Mouse (Mus musculus): ENCODE data around the gene Stk17b. TPM values are rescaled to one million over a fixed set of nuclear protein-coding genes. Genes with fewer than 3 reads are reported as not detected.
A peak's percentile ranks its signal among the peaks of the same experiment; 100 is the strongest.
"Not testable (repeated sequence)": the region's sequence is repeated elsewhere in the genome, so short reads cannot be mapped to it uniquely, and the experiment has no call there.

The Stk17b gene
- total and polyA plus RNA-seq, 3 experiments, result 6.4 to 8.0 TPM; not detected in 1

- peak; percentile 78 for DNase-seq (ENCODE audit: low read depth, low spot score)
- H3K4me3 ChIP-seq (ENCODE audit: control insufficient read depth in 1 of 2, insufficient read depth in 1 of 2, low read depth in 2 of 2, low read length in 2 of 2), result no peak overlapping the region
- no peak overlapping the region for H3K27ac ChIP-seq (ENCODE audit: control insufficient read depth, low read depth, low read length)
- H3K4me1 ChIP-seq (ENCODE audit: control insufficient read depth in 1 of 2, insufficient read depth in 2 of 2, low read length in 2 of 2), result no peaks in the 10 kb centered on the region
- H3K79me2 ChIP-seq (ENCODE audit: control insufficient read depth, insufficient read depth, low read length, poor library complexity), result no peaks in the 10 kb centered on the region
- TF ChIP-seq USF2 (IDR thresholded peaks at IDR 0.05; ENCODE audit: borderline replicate concordance in 1 of 2, insufficient read depth in 1 of 2, low read depth in 1 of 2, low read length in 2 of 2) (no peak), GATA1 (IDR thresholded peaks at IDR 0.05; ENCODE audit: low read depth, low read length) (no peak), CHD1 (IDR thresholded peaks at IDR 0.05; ENCODE audit: low read depth, low read length) (no peak), MAFK (IDR thresholded peaks at IDR 0.05; ENCODE audit: borderline replicate concordance, low read depth, low read length) (no peak), POLR2AphosphoS5 (IDR thresholded peaks at IDR 0.05; ENCODE audit: borderline replicate concordance, low read depth, low read length) (no peak), USF1 (IDR thresholded peaks at IDR 0.05; ENCODE audit: low read depth, low read length) (no peak), POLR2AphosphoS2 (IDR thresholded peaks at IDR 0.05; ENCODE audit: low read length) (no peak), MAX (IDR thresholded peaks at IDR 0.05; ENCODE audit: low read length) (no peak), SMC3 (IDR thresholded peaks at IDR 0.05; ENCODE audit: low read depth, low read length) (peak; percentile 90), RAD21 (IDR thresholded peaks at IDR 0.05; ENCODE audit: low read depth, low read length) (peak; percentile 89), CHD2 (IDR thresholded peaks at IDR 0.05; ENCODE audit: low read length) (no peak), ZC3H11A (IDR thresholded peaks at IDR 0.05; ENCODE audit: low read depth, low read length) (peak; percentile 90), ELF1 (IDR thresholded peaks at IDR 0.05; ENCODE audit: low read depth, low read length) (no peak), TCF12 (IDR thresholded peaks at IDR 0.05; ENCODE audit: low read depth, low read length) (no peak), CTCF (IDR thresholded peaks at IDR 0.05 in 2 of 3, conservative IDR thresholded peaks at IDR 0.05 in 1 of 3; ENCODE audit: control insufficient read depth in 1 of 3, insufficient read depth in 1 of 3, low read depth in 2 of 3, low read length in 3 of 3, poor library complexity in 1 of 3, severe bottlenecking in 1 of 3) (peak in 2 of 3 experiments; percentile 62 to 79; a peak in 4 of 6 replicates), RCOR1 (IDR thresholded peaks at IDR 0.05; ENCODE audit: low read depth, low read length) (no peak), MAZ (IDR thresholded peaks at IDR 0.05; ENCODE audit: low read depth, low read length) (no peak), ZNF384 (IDR thresholded peaks at IDR 0.05; ENCODE audit: low read depth, low read length) (no peak), POLR2A (IDR thresholded peaks at IDR 0.05; ENCODE audit: control insufficient read depth in 1 of 2, insufficient read depth in 1 of 2, low read depth in 1 of 2, low read length in 2 of 2, poor library complexity in 1 of 2) (no peak), BHLHE40 (IDR thresholded peaks at IDR 0.05; ENCODE audit: borderline replicate concordance, low read depth, low read length) (no peak), MEF2A (IDR thresholded peaks at IDR 0.05; ENCODE audit: extremely low read depth, insufficient replicate concordance, low read depth, low read length, poor library complexity, severe bottlenecking) (no peak), NRF1 (IDR thresholded peaks at IDR 0.05; ENCODE audit: insufficient read depth, low read depth, low read length, poor library complexity, severe bottlenecking) (no peak), MYC (IDR thresholded peaks at IDR 0.05; ENCODE audit: low read depth, low read length) (no peak), EP300 (IDR thresholded peaks at IDR 0.05; ENCODE audit: low read depth in 1 of 2, low read length in 2 of 2) (no peak), KAT2A (conservative IDR thresholded peaks at IDR 0.05; ENCODE audit: low read depth, low read length) (no peak), TAL1 (IDR thresholded peaks at IDR 0.05; ENCODE audit: low read length) (no peak)
- H3K9me3 ChIP-seq (replicated peaks; ENCODE audit: insufficient read depth, low read length), result no peaks in the 10 kb centered on the region
- H3K27me3 ChIP-seq (ENCODE audit: control insufficient read depth in 1 of 2, insufficient read depth in 2 of 2, low read length in 2 of 2), result no peaks in the 10 kb centered on the region; a peak in 1 of 4 replicates
- H3K36me3 ChIP-seq (ENCODE audit: control insufficient read depth in 1 of 2, insufficient read depth in 2 of 2, low read length in 2 of 2), result no peaks in the 10 kb centered on the region
- H3K9ac ChIP-seq (ENCODE audit: control insufficient read depth, low read depth, low read length, poor library complexity, severe bottlenecking), result no peak overlapping the region
These were observed 69.6 kb downstream of the Stk17b start for GRCm38 (mm10) chr1:53715446-53715845.

DNA sequence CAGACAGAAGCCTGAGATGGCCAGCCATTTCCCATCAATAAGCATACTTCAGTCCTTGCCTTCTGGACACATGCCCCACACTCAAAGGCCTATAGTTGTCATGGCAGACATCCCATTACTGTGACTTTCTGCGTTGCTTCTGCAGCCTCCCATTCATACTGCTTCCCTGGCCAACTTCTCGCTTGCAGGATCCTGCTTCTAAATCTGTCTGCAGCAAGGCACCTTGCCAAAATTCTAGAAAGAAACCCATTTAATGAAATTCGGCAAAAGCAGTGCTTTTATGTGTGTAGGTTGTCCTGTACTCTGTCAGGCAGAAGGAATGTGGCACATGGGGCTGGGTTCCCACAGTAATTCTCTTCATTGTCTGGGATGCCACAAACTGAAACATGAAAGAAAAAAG, 71.6 kb downstream of the Stk17b start:
- H3K4me1 ChIP-seq (ENCODE audit: control insufficient read depth in 1 of 2, insufficient read depth in 2 of 2, low read length in 2 of 2); H3K79me2 ChIP-seq (ENCODE audit: control insufficient read depth, insufficient read depth, low read length, poor library complexity); DNase-seq (ENCODE audit: low read depth, low spot score); H3K9ac ChIP-seq (ENCODE audit: control insufficient read depth, low read depth, low read length, poor library complexity, severe bottlenecking); H3K9me3 ChIP-seq (replicated peaks; ENCODE audit: insufficient read depth, low read length); H3K36me3 ChIP-seq (ENCODE audit: control insufficient read depth in 1 of 2, insufficient read depth in 2 of 2, low read length in 2 of 2); H3K27ac ChIP-seq (ENCODE audit: control insufficient read depth, low read depth, low read length); H3K4me3 ChIP-seq (ENCODE audit: control insufficient read depth in 1 of 2, insufficient read depth in 1 of 2, low read depth in 2 of 2, low read length in 2 of 2); H3K27me3 ChIP-seq (ENCODE audit: control insufficient read depth in 1 of 2, insufficient read depth in 2 of 2, low read length in 2 of 2): not testable (repeated sequence)
